Mouse (Mus musculus) ZHBTc4 (cell line): Measurements from ENCODE around the gene Gm12248.

Experiments
- DNase-seq: peaks from one replicate; pipeline ENCODE4 v3.0.0-alpha.2; 2011; ENCODE audit warnings: low read depth, low spot score

Gene Gm12248

DNA sequence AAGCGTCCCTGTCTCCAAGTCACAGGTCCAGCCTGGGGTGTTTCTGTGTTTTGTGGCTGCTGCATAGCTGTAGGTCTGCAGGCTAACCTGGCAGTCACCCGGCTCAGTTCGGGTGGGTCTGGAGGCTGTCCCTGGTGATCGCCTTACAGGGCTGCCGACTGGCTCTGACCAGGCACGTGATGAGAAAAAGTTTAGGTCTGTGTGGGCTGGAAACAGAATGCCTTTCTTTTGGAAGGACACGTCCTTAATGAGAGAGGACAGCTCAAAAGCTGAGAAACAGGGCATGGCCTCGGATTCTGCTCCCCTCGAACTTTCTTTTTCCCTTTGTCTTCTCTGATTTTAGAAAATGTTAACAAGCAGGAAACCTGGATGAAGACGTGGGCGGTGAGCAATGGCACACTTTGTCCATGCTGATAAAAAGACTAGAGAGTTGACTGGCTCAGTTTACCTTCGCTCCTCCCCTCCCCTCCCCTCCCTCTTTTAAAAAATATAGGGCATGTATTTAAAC is at the start of gene Gm12248:
Gm12248 (minus strand) TSS at position 114 of the 508 bp plus-strand sequence.
- peak; percentile 49 for DNase-seq

DNA sequence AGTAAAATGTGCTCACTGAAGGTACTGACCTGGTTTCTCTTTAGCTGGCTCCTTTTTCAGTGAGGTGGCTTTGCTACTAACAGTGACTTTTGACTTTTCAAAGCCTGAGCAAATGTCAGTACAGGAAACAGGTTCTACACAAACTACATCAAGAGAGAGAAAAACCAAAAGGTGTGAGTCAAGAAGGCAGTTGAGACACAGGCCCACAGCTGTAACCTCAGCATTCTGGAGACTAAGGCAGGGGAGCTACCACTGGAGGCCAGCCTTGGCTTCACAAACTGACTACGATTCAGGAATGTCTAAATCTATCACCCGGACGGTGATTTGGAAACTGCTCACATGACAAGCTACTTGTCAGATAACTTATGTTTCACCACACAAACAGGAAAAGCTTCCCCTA is 46.5 kb upstream of the Gm12248 start:
- no peak for DNase-seq

- no peak for DNase-seq
Observed at GRCm38 (mm10) chr11:58138821-58139220, 45.9 kb upstream of the Gm12248 start.

DNA sequence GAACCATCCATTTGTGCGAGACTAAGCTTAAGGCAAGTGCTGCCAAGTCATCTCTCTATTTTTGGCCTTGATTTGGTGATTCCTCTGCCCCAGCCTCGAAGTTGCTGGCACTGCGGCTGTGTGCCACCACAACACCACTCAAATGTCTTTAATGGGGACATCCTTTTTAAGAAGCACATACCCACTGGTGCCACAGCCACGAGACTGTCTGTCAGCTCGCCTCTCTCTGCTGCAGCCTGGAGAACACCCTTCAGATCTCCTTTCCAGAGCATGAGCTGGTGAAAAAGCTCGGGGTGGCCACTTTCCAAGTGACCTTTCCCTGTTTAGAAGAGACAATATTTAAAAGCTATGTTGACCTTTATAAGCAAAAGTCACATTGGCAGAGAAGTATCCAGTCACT is 43.7 kb upstream of the Gm12248 start:
- DNase-seq = no peak

- no peak for DNase-seq
Observed at GRCm38 (mm10) chr11:58135296-58135695, 42.4 kb upstream of the Gm12248 start.

- no peak for DNase-seq
Observed at GRCm38 (mm10) chr11:58134869-58135268, 41.9 kb upstream of the Gm12248 start.

GRCm38 (mm10) chr11:58132026-58132425 is 39.1 kb upstream of the Gm12248 start:
- DNase-seq = no peak

DNA sequence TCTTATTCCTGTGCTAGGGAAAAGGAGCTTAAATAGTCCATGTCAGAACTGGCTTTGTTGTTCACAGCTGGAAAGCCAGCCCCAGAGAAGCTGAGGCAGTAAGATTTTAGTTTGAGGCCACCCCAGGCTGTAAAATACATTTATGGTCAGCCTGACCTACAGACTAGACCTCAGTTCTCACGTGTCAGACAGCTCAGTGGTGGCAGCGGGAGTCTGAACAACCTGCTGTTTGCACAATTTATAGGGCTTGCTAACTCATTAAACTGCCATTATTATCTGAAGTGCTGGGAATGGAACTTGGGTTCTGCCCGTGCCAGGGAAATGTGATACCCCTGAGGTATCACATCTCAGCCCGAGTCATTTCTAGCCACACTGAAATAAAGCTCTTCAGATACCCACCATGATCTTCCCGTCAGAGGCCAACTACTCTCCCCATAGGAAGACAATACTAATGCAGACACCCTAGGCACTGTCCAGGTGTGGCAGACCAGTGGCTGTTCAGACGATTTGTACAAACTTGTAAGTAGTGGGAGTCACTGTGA is 36.4 kb upstream of the Gm12248 start:
- no peak for DNase-seq

- no peak for DNase-seq
Observed at GRCm38 (mm10) chr11:58127544-58127943, 34.6 kb upstream of the Gm12248 start.

DNA sequence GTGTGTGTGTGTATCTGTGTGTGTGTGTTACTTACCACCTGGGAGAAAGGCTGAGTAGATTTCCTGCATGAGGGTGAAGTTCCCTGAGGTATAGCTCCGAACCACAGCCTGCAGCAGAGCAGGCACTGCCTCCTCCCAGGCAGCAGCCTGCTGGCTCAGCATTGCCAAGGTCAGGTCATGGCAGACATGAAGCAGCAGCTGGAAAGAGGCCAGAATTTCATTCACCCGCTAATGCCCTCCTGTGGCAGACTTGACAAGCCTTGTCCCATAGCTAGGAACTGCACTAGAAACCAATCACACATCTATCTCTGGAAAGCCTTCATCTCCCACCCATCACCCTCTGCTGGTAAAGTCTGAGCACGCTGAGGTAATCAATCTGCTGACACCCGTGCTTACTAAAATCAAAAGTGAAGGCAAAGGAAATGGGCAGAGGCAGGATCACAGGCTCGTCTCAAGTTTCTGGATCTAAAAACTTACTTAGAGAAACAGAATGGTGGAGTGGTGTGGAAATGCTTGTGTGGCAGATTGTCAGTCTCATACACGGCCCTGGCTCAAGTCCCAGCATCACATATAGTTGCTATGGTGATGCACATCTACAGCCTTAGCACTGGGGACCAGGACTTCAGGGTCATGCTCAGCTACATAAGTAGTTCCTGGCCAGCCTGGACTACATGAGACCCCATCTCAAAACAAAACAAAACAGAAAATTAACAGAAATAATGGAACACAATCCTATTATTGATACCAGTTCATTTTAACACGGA is 33.6 kb upstream of the Gm12248 start:
- DNase-seq = no peak

- DNase-seq = no peak
Observed at GRCm38 (mm10) chr11:58125021-58125420, 32.1 kb upstream of the Gm12248 start.

DNA sequence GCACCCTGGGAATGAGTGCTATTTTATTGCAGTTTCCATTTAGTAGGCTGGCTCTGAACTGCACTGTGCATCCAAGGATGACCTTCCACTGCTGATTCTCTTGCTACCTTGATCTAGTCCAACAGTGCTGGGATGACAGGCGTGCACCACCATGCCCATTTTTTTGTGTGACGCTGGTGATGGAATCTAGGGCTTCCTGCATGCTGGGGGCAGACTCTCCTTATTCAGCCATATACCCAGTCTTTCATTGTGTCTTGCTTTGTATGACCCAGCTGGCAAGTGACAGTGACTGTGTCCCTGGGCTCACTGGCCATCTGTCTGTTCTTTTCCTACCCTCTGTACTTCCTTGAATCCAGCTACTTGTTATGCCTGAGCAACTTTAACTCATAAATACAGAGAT is 30.8 kb upstream of the Gm12248 start:
- no peak for DNase-seq

- DNase-seq = no peak
Observed at GRCm38 (mm10) chr11:58121351-58121750, 28.4 kb upstream of the Gm12248 start.

DNA sequence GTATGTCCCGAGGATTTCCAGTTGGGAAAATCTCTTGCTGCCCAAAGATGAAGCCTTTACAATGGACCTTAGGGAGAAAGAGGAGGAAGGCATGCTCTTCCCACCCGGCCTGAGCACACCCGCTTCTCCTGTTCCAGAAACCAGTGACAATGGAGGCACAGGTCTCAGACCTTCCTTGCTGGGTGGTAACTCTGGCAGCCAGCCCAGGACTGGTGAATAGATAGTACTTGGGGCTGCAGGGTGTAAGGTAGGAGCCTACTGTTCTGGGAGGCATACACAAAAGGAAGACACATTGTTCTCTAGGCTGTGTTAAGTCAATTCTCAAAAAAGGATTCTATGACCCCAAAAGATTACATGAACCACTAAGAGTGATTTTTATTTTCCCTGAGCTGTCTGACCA is 27.7 kb upstream of the Gm12248 start:
- DNase-seq = no peak

DNA sequence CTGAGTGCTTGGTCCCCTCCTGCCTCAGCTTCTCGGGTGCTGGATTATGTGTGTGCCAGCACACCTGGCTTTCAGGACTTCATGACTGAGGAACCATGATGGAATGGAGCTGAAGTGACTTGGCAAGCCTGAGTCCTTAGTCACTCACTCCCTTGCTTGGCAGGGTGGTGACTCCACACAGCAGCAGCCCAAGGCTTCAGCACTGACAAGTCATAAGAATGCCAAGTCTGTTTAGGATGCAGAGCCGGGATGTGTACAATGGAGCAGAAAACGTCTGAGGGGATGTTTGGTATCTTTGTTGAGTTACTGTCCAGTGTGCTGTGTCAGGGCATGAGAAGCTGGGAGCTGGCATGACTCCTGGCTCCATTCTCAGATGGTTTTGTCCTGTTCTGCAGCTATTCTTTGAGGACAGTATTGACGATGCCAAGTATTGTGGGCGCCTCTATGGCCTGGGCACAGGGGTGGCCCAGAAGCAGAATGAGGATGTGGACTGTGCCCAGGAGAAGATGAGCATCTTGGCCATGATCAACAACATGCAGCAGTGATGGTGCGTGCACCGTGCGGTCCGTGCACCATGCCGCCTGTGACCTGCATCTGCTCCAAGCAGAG is 24.2 kb upstream of the Gm12248 start:
- no peak for DNase-seq

DNA sequence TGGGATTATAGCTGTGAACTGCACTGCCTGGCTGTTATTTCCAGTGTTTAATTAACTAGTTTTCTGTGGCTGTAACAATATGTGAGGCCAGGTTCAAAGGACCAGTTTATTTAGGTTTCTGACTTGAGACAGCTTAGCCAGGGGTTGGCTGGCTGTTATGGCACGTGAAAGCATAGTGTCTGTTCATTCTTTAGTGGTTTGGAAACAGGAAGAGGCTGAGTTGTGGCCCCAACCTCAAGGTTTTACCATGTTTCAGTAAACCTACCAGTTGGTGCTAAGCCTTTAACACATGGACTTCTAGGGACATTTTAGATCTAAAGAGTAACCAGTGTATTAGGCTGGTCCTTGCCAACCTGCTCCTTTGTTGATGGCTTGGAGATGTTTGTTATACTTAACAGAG is 23.6 kb upstream of the Gm12248 start:
- DNase-seq = no peak

- DNase-seq = no peak
Observed at GRCm38 (mm10) chr11:58107664-58108337, 14.9 kb upstream of the Gm12248 start.

- DNase-seq = peak; percentile 78
Observed at GRCm38 (mm10) chr11:58107009-58107408, 14.1 kb upstream of the Gm12248 start.

GRCm38 (mm10) chr11:58104351-58104791 is 11.4 kb upstream of the Gm12248 start:
- DNase-seq = peak; percentile 86

DNA sequence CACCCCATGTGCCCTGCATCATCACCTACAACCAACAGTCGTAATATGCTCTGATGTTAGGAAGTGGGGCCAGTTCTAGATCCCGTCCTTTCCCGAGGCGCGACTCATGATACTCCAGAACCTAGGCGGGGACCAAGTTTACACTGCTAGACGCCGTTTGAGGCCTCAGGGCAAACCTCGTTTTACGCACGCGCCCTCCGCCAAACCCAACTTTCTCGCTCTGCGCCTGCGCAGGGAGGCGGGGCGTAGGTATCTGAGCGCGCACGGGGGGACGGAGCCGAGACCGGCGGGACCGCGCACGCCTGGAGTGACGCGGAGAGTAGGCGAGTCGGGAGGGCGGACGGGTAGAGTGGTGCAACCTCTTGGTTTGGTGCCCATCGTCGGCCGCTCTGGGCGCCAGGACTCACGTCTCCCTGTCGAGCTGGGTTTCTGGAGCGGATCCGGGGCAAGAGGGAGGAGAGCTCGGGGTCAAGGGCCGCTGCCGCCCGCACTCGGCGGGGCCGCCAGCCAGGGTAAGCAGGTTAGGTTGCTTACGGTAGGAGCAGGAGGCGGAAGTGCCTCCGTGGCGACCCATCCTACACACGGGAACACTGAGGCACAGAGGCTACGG is 10.9 kb upstream of the Gm12248 start, which contains the start of gene Cnot8:
Cnot8 (plus strand) TSS at position 457 of the 610 bp plus-strand sequence.
- peak; percentile 100 for DNase-seq

- peak; percentile 48 for DNase-seq
Observed at GRCm38 (mm10) chr11:58103344-58103653, 10.4 kb upstream of the Gm12248 start.
